Mouse (Mus musculus) layer of hippocampus, adult 18-20 months (tissue): ENCODE results near the gene Ms4a14. TPM values are rescaled to one million over a fixed set of nuclear protein-coding genes. Genes with fewer than 3 reads are reported as not detected.
"Not testable (repeated sequence)": the region's sequence is repeated elsewhere in the genome, so short reads cannot be mapped to it uniquely, and the experiment has no call there.

Experiments
- DNase-seq, 2 experiments: peaks; one replicate each; pipeline ENCODE4 v3.0.0; 2022; ENCODE audit warnings: low spot score in 2 of 2
- long read RNA-seq: library from polyadenylated mRNA; stranded (forward); transcript quantifications from one replicate; pipeline ENCODE4 v2.0.0, GENCODE M21; 2021
- total RNA-seq, 2 experiments: library from RNA; stranded (reverse); gene quantifications; 2 replicates each; pipeline ENCODE4 v1.2.3; 2021

The Ms4a14 gene
- total RNA-seq = not detected
- long read RNA-seq = 0 reads

DNA sequence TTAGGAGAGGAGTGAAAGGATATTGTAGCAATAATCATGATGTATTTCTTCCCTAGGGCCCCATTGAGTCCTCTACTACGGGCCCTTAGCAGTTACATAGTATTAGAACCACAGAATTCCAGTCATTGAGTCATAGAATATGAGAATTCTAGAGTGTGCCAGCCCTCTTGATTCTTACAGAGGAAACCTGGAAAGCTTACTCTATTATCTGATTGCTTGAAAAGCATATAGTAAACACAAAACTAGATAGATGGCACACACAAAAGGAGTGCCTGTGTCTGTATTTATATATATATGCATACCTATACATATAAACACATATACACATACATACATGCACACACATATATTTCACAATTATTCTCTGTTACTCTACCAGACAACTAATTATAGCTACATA lies at the start of gene Ms4a14:
TSS of gene Ms4a14 (minus strand) at position 101 of the 400 bp plus-strand sequence.
- DNase-seq = no peak

DNA sequence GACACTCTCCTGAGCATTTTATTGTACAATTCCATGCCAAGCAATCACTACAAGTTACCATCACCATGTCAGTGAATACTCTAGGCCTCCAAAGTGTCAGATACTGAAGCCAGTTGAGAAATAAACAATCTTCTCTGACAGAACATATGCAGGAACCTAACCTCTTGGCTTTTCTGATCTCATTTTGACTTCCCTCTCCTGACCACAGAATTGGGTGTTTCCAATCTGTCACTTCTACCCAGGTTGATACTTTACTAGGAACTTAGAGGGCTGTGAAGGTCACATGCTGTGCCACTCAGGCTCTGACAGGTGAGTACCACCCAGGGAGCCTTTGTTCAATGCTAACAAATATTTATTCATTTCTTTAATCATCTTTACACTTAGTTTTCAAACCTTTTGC lies 47.7 kb upstream of the Ms4a14 start:
- DNase-seq = no peak

DNA sequence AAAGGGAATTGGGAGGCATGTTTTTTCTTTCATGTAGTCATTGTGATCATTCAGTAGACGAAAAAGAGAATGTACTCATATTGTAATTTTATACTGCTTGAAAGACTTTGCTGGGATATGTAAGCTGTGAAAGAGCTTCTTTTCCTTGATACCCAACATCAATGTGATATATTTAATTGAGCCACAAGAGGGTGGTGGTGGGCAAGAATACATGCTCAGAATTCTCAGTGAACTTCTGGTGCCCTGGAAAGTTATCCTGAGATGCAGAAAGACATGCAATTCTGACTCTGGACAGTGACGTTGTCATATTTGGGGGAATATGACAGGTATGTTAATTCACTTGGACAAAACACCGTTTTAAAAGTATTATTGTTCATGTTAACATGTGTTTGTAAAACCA lies 45.9 kb upstream of the Ms4a14 start:
- DNase-seq = peak in 1 of 2 experiments; percentile 61

DNA sequence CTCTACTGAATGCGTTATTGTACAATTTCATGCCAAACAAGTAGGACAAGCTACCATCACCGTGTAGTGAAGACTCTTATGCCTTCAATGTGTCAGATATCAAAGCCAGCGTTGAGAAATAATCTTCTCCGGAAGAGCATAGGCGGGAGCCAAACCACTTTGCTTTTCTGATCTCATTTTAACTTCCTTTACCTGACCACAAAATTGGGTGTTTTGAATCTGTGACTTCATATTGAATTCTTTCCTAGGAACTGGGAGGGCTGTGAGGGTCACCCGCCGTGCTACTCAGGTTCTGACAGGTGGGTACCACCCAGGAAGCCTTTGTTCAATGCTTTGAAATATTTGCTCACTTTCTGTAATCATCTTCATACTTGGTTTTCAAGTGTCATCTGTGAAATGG lies 41.5 kb upstream of the Ms4a14 start:
- DNase-seq = no peak

DNA sequence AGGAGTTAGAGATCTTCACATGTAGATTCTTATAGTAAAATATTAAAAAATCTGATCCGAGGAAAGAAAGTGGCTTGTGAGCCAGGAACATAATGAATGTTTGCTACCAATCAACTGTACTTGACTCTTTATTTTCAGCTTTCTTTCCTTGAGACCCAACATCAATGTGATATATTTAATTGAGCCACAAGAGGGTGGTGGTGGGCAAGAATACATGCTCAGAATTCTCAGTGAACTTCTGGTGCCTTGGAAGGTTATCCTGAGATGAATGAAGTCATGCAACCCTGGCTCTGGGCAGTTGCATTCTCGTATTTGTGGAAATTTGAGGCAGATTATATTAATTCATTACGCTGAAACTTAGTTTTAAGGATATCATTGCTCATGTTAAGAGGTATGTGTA lies 37.6 kb upstream of the Ms4a14 start:
- DNase-seq = peak; percentile 7 to 48

DNA sequence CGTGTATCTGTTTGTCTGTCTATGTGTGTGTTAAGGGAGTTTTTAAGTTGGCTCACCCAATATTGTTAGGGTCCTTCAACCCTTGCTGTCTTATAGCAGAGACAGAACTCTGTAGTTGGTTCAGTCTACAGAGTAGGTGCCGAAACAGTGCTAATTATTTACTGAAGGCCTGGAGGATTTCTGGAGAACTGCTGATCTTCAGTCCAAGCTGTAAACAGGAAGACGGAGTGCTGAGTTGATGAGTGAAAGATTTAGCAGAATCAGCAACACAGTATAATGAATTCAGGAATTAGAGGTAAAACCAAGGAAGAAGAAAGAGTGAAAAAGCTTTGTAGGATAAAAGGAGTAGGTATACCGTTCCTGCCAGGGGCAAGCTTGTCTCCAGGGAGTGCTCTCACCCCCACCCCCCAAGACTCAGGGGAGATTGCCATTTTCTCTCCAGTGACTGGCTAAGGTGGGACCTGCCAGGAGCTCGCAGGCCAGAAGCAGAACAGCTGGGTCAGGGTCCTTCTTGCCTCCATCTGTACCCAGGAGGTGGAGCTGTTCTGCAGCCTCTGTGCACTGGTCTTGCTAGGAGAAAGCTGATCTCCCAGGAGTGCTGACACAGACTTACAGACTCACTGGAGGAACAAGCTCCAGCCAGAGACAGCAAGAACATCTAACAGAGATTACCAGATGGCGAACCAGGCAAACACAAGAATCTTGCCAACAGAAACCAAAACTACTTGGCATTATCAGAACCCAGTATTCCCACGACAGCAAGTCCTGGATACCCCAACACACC lies 35.6 kb upstream of the Ms4a14 start:
- peak; percentile 9 to 44 for DNase-seq

DNA sequence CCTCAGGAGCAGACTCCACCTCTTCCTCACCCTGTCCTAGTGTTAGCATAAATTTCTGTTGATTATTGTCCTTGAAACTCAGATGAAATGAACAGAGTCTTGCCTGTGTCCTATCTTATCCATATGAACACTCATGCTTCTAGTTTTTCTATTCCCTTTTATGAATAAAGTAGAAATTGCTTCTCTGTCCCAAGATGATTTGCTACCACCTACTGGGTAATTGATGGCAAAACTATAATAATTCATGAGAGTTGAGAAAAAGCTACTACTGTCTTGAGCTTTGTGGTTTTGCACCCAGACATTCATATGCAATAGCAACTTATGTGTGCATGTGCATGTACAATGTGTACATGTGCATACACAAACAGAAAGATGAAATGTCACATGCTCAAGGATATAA lies 29.7 kb upstream of the Ms4a14 start:
- no peak for DNase-seq

DNA sequence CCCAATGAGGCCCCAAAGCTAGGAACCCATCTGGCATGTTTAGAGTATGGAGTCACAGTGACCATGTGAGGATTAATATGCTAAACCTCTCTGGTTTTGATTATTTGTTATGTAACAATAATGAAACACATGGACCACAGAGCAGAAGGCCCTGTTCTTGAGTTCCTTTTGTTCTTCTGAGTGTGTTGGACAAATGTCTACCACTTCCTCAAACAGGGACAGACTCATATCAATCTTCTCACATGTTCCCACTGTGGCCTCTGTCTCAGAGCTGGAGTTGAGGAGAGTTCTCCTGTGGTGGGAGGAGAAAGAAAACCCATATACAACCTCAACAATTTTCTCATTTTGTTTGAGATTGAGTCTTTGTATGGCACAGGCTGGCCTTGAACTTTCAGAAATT lies 28.9 kb upstream of the Ms4a14 start:
- DNase-seq = no peak

DNA sequence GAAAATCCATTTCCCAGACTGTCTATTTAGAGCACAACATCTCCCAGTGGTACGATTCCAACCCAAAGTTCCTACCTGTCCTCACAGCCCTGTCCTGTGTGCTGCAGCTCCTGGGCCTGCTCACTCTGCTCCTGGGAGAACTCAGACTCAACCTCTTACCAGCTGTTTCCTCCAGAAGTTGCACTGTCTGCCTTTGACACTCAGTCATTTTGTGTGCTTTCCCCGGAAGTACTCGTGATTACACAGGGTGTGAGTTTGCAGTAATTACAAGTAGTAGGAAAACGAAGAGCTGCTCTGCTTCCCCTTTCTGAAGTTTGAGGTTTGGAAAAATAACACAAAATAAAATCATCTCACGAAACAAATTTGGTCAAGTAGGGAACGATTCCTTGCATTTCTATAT lies 21.7 kb upstream of the Ms4a14 start, which contains the start of gene Ms4a7:
TSS of gene Ms4a7 (minus strand) at position 215 of the 400 bp plus-strand sequence.
- DNase-seq = no peak

DNA sequence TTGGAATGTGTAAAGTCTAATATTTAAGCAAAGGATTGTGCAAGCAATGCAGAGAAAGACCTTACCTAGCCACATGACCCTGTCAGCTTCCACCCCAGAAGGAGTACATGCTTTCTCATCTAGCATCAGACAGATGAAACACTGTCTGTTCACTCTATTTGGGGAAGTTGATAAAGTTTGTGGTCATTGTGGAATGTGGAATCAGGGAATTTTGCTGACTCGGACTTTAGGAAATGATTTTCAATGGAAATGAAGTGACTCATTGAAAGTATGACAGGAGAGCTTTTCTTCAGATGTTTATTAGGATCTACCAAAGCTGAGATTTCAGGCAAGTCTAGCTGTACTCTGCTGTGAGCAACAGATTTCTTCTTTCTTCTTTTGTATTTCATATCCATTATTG lies 6.9 kb upstream of the Ms4a14 start:
- DNase-seq = no peak

DNA sequence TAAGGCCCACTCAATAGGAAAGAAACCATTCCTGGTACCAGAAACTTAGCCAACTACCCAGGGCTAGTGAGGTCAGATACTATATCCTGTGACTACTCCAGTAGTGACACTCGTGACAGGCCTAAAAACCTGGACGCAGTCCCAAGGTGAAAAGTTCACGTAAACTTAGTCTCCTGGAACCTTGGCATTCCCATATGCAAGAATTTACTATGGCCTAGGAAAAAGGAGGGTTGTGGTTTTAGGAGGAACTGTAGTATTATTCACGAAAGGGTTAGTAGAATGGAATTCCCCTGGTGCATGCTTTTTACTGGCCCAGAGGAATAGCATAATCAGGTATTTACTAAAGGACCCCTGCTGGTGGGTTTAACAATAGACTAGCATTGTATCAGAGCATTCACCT lies 2.5 kb upstream of the Ms4a14 start:
- DNase-seq = no peak

DNA sequence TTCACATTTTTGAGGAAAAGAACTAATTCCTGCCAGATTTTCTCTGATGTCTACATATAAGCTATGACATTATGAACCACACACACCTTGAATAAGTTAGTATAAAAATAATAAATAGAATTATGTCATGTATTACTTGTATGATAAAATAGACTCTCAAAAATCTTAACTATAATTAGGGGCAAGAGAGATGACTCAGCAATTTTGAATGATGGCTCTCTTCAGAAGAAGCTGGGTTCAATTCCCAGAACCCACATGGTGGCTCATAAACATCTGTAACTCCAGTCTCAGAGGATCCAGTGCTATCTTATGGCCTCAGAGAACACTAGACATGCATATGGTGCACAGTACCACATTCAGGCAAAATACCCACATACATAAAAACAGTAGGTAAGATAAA lies 5.4 kb downstream of the Ms4a14 start:
- DNase-seq = no peak

DNA sequence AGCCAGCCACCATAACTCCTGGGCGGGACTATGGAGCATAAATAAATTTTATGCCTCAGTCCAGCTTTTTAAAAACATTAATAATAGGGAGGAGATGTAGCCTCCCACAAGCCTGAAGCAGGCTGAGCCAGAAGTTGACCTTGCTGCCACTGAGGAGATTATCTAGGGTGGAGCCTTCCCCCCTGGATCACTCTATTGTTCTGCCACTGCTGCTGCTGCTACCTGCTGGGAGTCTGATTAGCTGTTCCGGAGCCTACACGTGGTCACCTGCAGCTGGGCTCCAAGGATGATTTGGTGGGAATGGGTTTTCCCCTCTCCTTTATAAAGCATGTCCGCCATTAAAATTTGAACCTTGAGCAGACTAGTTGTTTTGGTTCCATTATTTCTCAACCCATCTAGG lies 14.7 kb downstream of the Ms4a14 start:
- not testable (repeated sequence) for DNase-seq

DNA sequence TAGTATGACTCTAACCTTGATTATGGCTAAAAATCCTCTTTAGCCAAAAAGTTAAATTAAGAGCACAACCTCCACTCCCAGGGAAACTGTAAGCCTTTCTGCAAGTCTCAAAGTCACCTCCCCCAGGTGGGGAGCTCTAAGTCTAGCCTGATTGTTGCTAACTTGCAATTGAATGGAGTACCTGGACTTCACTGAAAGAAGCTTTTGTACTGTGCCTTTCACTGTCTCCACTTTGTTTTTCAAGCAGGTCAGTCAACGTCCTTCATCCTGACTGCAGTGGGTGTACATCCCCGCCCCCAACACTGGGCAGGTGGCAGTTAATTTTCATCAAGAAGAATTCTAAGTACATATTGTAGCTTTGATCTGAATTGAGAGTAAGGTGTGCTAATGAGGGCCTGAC lies 15.3 kb downstream of the Ms4a14 start:
- no peak for DNase-seq

DNA sequence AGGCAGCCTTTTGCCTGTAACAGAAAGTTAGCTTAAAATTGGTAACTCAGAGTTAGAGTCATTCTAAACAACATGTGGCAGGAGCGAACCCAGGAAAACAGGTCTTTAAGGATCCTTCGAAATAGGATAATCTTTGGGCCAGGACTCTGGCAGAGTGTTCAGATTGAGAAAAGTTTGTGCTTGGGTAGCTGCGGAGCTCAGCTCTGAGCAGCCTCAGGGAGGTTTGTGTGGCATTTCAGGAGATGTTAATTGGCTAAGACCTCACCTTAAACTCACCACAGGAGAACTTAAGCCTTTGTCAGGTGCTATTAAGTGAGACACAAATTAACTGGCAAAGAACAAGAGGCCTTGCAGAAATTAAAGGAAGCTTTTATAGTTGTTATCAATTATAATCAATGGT lies 20.6 kb downstream of the Ms4a14 start:
- not testable (repeated sequence) for DNase-seq

DNA sequence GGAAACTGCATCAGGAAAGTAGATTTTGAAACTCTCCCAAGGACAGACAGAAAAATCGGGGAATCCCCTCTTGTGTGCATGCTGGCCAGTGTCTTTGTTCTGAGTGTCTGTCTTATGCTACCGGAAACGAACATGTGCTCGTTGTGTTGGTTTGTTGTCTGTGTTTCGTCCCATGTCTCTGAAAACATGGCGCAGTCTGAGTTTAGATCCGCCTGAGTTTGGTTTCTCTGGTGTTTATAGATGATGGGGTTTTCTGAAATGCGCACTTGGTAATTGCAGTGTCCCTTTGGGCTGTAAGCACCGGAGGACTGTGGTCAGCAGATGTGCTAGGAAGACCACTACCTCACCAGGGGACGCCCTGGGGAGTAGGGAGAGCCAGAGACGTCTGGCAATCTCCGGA lies 21.3 kb downstream of the Ms4a14 start:
- DNase-seq = peak in 1 of 2 experiments; percentile 2

DNA sequence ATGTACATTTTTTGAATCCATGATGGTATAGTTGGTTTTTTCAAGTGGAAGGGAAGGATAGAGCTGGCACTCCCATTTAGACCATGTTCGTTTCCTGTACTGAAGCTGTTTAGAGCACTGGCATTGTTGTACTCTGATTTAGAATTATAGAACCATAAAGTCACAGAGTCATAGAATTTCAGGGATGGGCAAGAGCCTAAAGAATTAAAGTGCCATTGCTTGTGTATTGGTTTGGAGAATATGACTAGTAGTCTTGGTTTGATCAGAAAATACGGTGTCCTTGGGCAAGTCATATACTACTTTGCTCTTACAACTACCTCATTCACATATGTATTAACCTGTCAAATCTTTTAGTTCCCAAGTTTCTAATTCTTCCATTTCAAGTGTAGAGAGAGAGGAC lies 30.5 kb downstream of the Ms4a14 start, which contains the start of gene Ms4a5:
TSS of gene Ms4a5 (minus strand) at position 101 of the 400 bp plus-strand sequence.
- DNase-seq = no peak

DNA sequence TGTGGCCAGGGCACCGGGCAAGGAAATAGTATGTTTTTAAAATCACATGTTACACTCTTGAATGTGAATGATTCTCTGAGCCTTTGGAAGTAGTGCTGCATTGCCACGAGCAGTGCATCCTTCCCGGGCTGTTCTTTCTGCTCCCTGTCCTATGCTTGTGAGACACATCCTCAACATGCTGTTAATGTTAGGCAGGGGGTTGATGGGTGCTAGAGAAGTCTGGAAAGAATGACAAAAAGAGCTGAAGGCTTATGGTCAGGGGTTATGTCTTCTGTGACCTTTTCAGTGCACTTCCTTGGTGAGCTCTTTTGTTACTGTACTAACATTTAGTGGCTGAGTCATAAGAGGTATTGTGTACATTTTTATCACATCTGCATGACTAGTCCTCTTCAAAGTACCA lies 34.0 kb downstream of the Ms4a14 start:
- DNase-seq = no peak

DNA sequence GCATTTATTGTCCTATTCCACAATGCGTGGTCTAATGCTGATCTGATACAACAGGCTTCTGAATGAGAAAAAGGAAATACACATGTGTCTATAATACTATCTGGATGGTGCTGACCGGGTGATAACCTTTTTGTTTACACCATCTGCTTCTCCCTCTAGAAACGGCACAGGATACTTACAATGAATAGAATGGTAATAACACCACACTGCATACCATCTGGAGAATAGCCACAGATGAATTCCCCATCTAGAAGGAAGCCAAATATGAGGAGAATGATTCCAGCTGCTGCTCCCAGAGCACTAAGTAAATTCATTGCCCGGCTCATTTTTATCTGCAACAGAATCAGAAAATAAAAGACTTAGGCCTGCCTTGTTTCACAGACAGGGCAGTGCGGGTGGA lies 37.8 kb downstream of the Ms4a14 start:
- DNase-seq = no peak

DNA sequence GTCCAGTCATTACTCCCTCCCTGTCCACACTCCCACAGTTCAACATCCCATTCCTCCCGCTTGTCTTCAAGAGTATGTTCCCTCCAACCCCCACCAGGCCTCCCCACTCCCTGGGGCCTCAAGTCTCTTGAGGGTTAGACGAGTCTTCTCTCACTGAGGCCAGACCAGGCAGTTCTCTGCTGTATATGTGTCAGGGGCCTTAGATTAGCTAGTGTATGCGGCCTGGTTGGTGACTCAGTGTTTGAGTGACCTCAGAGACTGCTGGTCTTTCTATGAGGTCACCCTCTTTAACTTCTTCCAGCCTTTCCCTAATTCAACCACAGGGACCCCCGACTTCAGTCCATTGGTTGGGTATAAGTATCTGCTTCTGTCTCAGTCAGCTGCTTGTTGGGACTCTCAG lies 47.3 kb downstream of the Ms4a14 start:
- DNase-seq = no peak

DNA sequence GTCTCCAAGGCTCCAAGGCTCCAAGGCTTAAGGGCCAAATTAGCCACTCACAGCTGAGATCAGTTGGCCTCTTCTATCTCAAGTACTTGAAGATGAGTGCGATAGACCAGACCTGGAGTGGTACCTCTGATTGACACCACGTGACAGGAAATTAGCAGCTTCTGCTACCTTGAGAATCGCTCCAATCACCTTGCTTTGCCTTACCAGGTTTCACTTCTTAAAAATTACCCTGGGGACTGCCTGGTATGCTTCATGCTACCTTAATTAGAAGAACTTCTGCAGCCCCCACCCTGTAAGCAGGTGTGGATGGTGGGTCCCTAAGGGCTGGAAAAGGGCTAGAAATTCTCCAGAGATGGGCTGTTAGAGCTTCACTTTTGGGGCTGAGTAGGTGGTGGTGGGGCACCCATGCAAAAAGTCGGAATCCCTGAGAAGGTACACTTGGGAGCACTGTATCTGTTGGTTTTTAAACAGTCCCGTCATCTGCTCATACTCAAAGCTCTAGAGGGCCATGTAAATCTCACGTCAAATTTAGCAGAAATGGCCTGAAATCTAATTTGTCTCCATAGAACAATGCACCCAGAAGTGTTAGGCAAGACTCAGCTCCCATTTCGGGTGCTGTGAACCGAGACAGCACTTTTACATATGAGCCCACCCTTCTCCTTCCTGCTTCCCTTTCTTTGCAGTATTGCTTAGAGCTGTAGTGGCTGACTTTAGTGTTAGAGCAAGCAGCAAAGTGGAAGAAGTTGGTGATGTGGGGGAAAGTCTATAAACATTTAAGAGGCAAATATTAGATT lies 48.0 kb downstream of the Ms4a14 start, which contains the start of gene Ms4a1:
TSS of gene Ms4a1 (minus strand) at position 190 of the 794 bp plus-strand sequence.
- DNase-seq = no peak

DNA sequence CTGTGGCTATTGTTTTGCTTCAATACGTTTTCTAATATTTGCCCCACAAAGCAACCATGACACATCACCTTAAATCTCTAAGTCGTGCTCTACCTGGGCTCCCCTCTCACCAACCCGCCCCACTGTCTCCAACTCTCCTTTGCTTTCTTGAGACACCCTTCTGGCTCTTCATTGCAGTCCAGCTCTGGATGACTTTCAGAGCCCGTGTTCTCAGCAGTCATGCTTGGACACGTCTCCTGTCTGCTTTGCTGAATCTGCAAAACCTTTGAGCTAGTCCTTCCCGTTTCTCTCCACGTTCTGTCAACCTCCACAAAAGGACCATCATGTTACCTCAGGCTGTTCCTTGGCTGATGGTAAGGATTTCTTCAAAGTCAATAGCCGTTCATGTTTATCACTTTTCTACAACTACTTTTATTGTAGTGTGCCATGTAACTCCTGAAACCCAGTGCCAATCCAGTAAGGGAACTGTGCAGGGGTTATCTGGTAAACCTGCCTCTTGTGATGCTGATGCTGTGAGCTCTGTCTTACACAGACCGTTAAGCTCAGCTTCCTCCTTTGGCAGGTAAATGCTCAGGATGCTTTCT lies 49.6 kb downstream of the Ms4a14 start:
- no peak for DNase-seq
